Mouse (Mus musculus): ENCODE measurements around the gene Dysf.

DNA sequence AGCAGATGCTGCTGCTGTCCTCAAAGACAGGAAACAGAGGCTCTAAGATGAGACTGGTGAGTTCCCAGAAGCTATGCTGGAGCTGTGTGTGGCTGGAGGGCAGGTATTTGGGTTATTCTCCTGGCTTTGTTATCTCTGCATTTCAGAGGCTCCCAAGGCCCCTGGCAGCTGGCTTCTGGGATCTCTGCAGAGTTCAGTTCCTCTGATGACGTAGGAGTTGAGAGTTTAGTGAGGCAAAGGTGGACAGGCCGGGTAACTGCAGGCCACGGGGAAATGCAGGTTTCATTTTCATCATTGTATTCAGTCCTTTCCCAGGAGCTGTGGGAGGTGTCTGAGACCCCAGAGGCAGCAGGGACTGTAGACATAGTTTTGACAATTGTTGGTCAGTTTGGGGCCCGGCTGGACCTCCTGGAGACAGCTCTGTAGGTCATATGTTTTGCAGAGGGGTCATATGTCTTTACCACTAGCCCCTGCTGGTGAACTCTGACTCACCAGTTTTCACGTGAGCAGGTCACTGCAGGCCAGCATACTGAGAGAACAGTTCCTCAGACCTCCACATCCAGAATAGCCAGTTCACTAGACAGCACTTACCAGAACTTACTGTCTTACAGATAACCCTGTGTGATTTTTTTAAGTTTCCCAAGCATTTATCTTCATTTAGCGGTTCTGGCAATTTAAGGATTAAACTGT lies 35.0 kb downstream of the Dysf start:
- TF ChIP-seq POLR2A (IDR thresholded peaks at IDR 0.05; ENCODE audit: low read depth, low read length) (no peak), CTCF (conservative IDR thresholded peaks at IDR 0.05; ENCODE audit: insufficient read depth, insufficient read length, low read depth, low read length) (no peak)

All from kidney, adult 2 months (tissue).